Mouse (Mus musculus) small intestine, adult 2 months (tissue): ENCODE measurements around the gene Npr2.

Source experiments
- CTCF ChIP-seq: fragments of 200-500 bp; IDR thresholded peaks from 2 replicates; pipeline ENCODE4 v1.5.1; 2012; ENCODE audit warnings: low read depth, mild to moderate bottlenecking, control low read depth, inconsistent platforms, low read length, moderate library complexity, mixed read lengths; ENCODE audit not compliant: insufficient replicate concordance, insufficient read length; ENCODE audit errors: extremely low read depth
- POLR2A ChIP-seq: fragments of 200-500 bp; IDR thresholded peaks from 2 replicates; pipeline ENCODE4 v1.6.1; 2012; ENCODE audit warnings: low read depth, mild to moderate bottlenecking, control low read depth, inconsistent platforms, low read length, moderate library complexity

DNA sequence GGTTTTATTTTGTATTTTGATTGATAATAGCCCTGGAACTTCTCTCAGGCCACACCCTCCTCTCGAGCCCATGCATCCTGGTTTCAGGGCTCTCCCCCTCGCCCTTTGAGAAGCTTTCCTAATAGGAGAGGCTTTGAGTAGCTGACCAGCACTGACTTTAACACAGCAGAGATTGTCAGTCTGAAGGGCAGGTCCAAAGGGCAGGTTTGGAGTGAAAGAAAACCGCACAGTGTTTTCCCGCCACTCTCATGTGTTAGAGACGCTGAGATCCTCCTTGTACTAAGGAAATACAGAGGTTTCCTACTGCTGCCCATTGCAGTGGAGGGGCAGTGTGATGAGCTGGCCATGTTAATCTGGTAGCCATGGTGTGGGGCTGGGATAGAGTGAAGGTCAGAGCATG lies 43.2 kb downstream of the Npr2 start:
- TF ChIP-seq CTCF (no peak), POLR2A (no peak)
